In the genomic region with DNA sequence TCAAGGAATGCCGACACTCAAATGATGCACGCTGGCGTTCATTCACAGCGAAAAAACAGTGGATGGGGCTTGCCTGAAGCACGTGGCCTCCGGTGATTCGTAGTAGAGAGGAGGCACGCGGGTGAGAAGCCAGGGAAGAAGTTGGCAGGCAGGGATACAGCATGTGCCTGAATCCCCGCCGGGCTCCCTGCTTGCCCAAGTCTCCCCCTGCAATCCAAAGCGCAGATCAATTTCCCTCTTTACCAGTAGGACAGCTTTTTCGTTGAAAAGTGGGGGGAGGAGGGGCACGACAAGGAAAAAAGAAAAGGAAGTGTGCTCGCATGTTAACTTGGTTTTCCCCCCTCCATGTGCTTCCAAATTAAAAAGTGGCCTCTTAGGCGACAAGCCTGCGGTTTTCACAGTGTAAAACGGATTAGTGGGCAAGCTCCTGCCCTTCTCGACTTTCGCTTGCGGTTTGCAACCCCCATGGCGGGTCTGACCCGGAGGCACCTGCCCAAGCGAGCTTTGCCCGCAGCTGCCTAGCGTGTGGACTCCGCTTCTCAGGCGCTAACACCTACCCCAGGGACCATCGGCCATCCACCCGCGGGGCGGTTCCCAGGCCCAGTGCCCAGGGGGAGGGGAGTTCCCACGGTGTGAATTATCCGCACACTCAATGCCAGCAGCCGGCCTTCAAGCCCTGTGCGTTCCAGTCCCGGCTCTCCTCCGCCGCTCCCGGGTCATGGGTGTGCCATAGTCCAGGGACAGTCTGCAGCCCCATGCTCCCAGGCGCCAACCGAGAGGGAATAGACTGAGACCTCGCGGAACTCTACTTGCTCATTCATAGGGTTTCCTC, we compare ENCODE assay signal across 9 mouse cellular contexts. TPM values are rescaled to one million over a fixed set of nuclear protein-coding genes. Genes with fewer than 3 reads are reported as not detected.
DNase-seq lines count a peak whose midpoint lies in the region; ATAC-seq and TF ChIP-seq lines count a peak whose summit lies in the region.
"Had no signal": no experiment of that assay in that cellular context is flagged by ENCODE, and none has a peak within 500 bp of the region (broad histone marks: within the 10 kb centered on the region; RNA-seq: fewer than 3 reads in every experiment).

No protein-coding gene starts in this region.

- H3K27ac ChIP-seq in brown adipose tissue, adult 24 weeks (replicated peaks; ENCODE audit: low read depth, low read length) = no peak overlapping the region
- peak overlapping the region; percentile 35; the same call in 1 of the 2 replicates for H3K27ac ChIP-seq in forebrain, postnatal 0 days (ENCODE audit: low read depth, low read length)
- H3K27ac ChIP-seq in hindbrain, embryonic 11.5 days (ENCODE audit: low read depth, low read length) = peak overlapping the region; percentile 100
- H3K27ac ChIP-seq in limb, embryonic 15.5 days = peak overlapping the region; percentile 97
- no peak overlapping the region for H3K27ac ChIP-seq in midbrain, embryonic 16.5 days (ENCODE audit: low read length)
- H3K27ac ChIP-seq in testis, adult 2 months (ENCODE audit: control insufficient read depth, insufficient read depth, low read depth, low read length) = no peak overlapping the region

- peak; percentile 41 for TF ChIP-seq CTCF in forebrain, postnatal 0 days (IDR thresholded peaks at IDR 0.05; ENCODE audit: low read depth)
- TF ChIP-seq CTCF in testis, adult 2 months (IDR thresholded peaks at IDR 0.05; ENCODE audit: control insufficient read depth, insufficient read depth, insufficient replicate concordance, low read depth, low read length) = no peak

- H3K4me3 ChIP-seq in brown adipose tissue, adult 24 weeks (ENCODE audit: insufficient read depth, low read depth, low read length) = peak overlapping the region; percentile 87
- peak overlapping the region; percentile 60 for H3K4me3 ChIP-seq in forebrain, postnatal 0 days (ENCODE audit: low read depth, low read length)
- peak overlapping the region; percentile 70 for H3K4me3 ChIP-seq in hindbrain, embryonic 11.5 days (ENCODE audit: low read depth, low read length)
- peak overlapping the region; percentile 65 for H3K4me3 ChIP-seq in limb, embryonic 15.5 days
- peak overlapping the region; percentile 66 for H3K4me3 ChIP-seq in midbrain, embryonic 16.5 days (ENCODE audit: low read depth, low read length)
- peak overlapping the region; percentile 71 for H3K4me3 ChIP-seq in testis, adult 2 months (ENCODE audit: control insufficient read depth, low read depth, low read length)

- H3K9ac ChIP-seq in forebrain, postnatal 0 days = peak overlapping the region; percentile 46
- peak overlapping the region; percentile 99 for H3K9ac ChIP-seq in hindbrain, embryonic 11.5 days (ENCODE audit: low read depth, low read length)
- H3K9ac ChIP-seq in limb, embryonic 15.5 days = peak overlapping the region; percentile 37
- H3K9ac ChIP-seq in midbrain, embryonic 16.5 days (ENCODE audit: low read depth, low read length) = peak overlapping the region; percentile 43

- H3K4me1 ChIP-seq in brown adipose tissue, adult 24 weeks (ENCODE audit: control insufficient read depth, insufficient read depth, insufficient read length, low read length) = no peaks in the 10 kb centered on the region
- peaks cover 16% of the 10 kb centered on the region for H3K4me1 ChIP-seq in forebrain, postnatal 0 days (ENCODE audit: insufficient read depth)
- H3K4me1 ChIP-seq in hindbrain, embryonic 11.5 days (replicated peaks; ENCODE audit: control insufficient read depth, insufficient read depth, low read length) = no peaks in the 10 kb centered on the region
- peaks cover 24% of the 10 kb centered on the region for H3K4me1 ChIP-seq in limb, embryonic 15.5 days
- H3K4me1 ChIP-seq in midbrain, embryonic 16.5 days (ENCODE audit: control insufficient read depth, insufficient read depth, low read length) = peaks cover 19% of the 10 kb centered on the region
- H3K4me1 ChIP-seq in testis, adult 2 months (ENCODE audit: control insufficient read depth, insufficient read depth, low read length) = peaks cover 10% of the 10 kb centered on the region

- ATAC-seq in CD4-positive, CD25-positive, alpha-beta regulatory T cell, adult 4 months = no peak
- peak; percentile 21 for ATAC-seq in forebrain, postnatal 0 days
- peak; percentile 31 for ATAC-seq in hindbrain, embryonic 11.5 days (ENCODE audit: low FRiP score)
- 0 out of 2 replicates have a peak, but pooled peaks have one; percentile 16 for ATAC-seq in limb, embryonic 15.5 days (ENCODE audit: insufficient number of reproducible peaks, low FRiP score, low TSS enrichment, low read depth)
- peak; percentile 38 for ATAC-seq in midbrain, embryonic 16.5 days

- H3K36me3 ChIP-seq in forebrain, postnatal 0 days (ENCODE audit: insufficient read depth) = no peaks in the 10 kb centered on the region
- no peaks in the 10 kb centered on the region for H3K36me3 ChIP-seq in hindbrain, embryonic 11.5 days (ENCODE audit: control insufficient read depth, insufficient read depth, low read length)
- no peaks in the 10 kb centered on the region for H3K36me3 ChIP-seq in limb, embryonic 15.5 days
- H3K36me3 ChIP-seq in midbrain, embryonic 16.5 days (ENCODE audit: control insufficient read depth, insufficient read depth, low read length) = no peaks in the 10 kb centered on the region
- no peaks in the 10 kb centered on the region for H3K36me3 ChIP-seq in testis, adult 2 months (ENCODE audit: control insufficient read depth, insufficient read depth, low read length)

- no peaks in the 10 kb centered on the region for H3K9me3 ChIP-seq in forebrain, postnatal 0 days (ENCODE audit: low read length)
- no peaks in the 10 kb centered on the region for H3K9me3 ChIP-seq in hindbrain, embryonic 11.5 days (ENCODE audit: control insufficient read depth, low read length)
- no peaks in the 10 kb centered on the region for H3K9me3 ChIP-seq in limb, embryonic 15.5 days
- no peaks in the 10 kb centered on the region for H3K9me3 ChIP-seq in midbrain, embryonic 16.5 days (replicated peaks; ENCODE audit: control insufficient read depth, low read length, poor library complexity, severe bottlenecking)

- no peaks in the 10 kb centered on the region for H3K27me3 ChIP-seq in forebrain, postnatal 0 days (ENCODE audit: insufficient read depth, low read length)
- H3K27me3 ChIP-seq in hindbrain, embryonic 11.5 days (ENCODE audit: control insufficient read depth, insufficient read depth, low read length) = no peaks in the 10 kb centered on the region
- H3K27me3 ChIP-seq in limb, embryonic 15.5 days = no peaks in the 10 kb centered on the region
- H3K27me3 ChIP-seq in midbrain, embryonic 16.5 days (ENCODE audit: control insufficient read depth, insufficient read depth, low read depth, low read length) = no peaks in the 10 kb centered on the region
- no peaks in the 10 kb centered on the region for H3K27me3 ChIP-seq in testis, adult 2 months (ENCODE audit: control insufficient read depth, insufficient read depth, low read length)

- 2% methylated on average over 44 of the region's 44 CpGs for WGBS in forebrain, postnatal 0 days
- WGBS in hindbrain, embryonic 11.5 days = under 1% methylated on average over 44 of the region's 44 CpGs
- 1% methylated on average over 44 of the region's 44 CpGs for WGBS in limb, embryonic 15.5 days
- under 1% methylated on average over 44 of the region's 44 CpGs for WGBS in midbrain, embryonic 16.5 days

- TF ChIP-seq POLR2A in testis, adult 2 months (IDR thresholded peaks at IDR 0.05; ENCODE audit: control insufficient read depth, low read depth, low read length) = no peak

- peak overlapping the region; percentile 98 for H3K4me2 ChIP-seq in forebrain, postnatal 0 days (ENCODE audit: low read depth)
- H3K4me2 ChIP-seq in hindbrain, embryonic 11.5 days (replicated peaks; ENCODE audit: low read depth, low read length) = peak overlapping the region; percentile 80
- H3K4me2 ChIP-seq in limb, embryonic 15.5 days = peak overlapping the region; percentile 97
- peak overlapping the region; percentile 97 for H3K4me2 ChIP-seq in midbrain, embryonic 16.5 days (ENCODE audit: low read length)

- peak; percentile 42 for DNase-seq in CD4-positive, CD25-positive, alpha-beta regulatory T cell, adult 2 months (ENCODE audit: low read depth, low spot score)
- peak; percentile 81 for DNase-seq in forebrain, postnatal 0 days
- peak; percentile 78 for DNase-seq in hindbrain, embryonic 11.5 days (ENCODE audit: low spot score)

RNA-seq across cellular contexts. Expression of gene A930004D18Rik, which starts 11.2 kb away (rescaled TPM):
- 1 to 10 TPM; 2.0 to 2.1 TPM for polyA plus RNA-seq in CD4-positive, CD25-positive, alpha-beta regulatory T cell, adult 4 months (2017; shearing (Covaris generic))
- 0.87 and 1.2 TPM in 2 replicates for polyA plus RNA-seq in brown adipose tissue, adult 24 weeks (2012; ENCODE audit: insufficient read depth, insufficient read length, missing spikeins)
- 2.6 and 3.5 TPM in 2 replicates for total RNA-seq in forebrain, postnatal 0 days (2014; rRNA removed)
- 10.1 and 11.8 TPM in 2 replicates for polyA plus RNA-seq in forebrain, postnatal 0 days (2015; fragmentation: Nextera tagmentation; extraction: Ambion mirVana)
- 8.5 and 10.7 TPM in 2 replicates for polyA plus RNA-seq in hindbrain, embryonic 11.5 days (2014; fragmentation: Nextera tagmentation; extraction: Ambion mirVana)
- polyA plus RNA-seq in limb, embryonic 15.5 days (2015; fragmentation: Nextera tagmentation; extraction: Ambion mirVana) = 13.0 and 16.8 TPM in 2 replicates
- polyA plus RNA-seq in midbrain, embryonic 16.5 days (2015; fragmentation: Nextera tagmentation; extraction: Ambion mirVana) = 7.5 and 10.8 TPM in 2 replicates
- 0.07 and 0.29 TPM in 2 replicates for polyA plus RNA-seq in testis, adult 2 months (2012; rRNA removed)

RNA-seq across cellular contexts. Expression of gene Skida1, which starts 22.5 kb away (rescaled TPM):
- under 1 TPM in 1 of 2 experiments, not detected in 1; 0.74 TPM for polyA plus RNA-seq in CD4-positive, CD25-positive, alpha-beta regulatory T cell, adult 4 months (2017; shearing (Covaris generic))
- polyA plus RNA-seq in brown adipose tissue, adult 24 weeks (2012; ENCODE audit: insufficient read depth, insufficient read length, missing spikeins) = 0.25 and 0.55 TPM in 2 replicates
- 11.4 and 12.6 TPM in 2 replicates for total RNA-seq in forebrain, postnatal 0 days (2014; rRNA removed)
- 4.3 and 4.9 TPM in 2 replicates for polyA plus RNA-seq in forebrain, postnatal 0 days (2015; fragmentation: Nextera tagmentation; extraction: Ambion mirVana)
- 19.6 and 20.1 TPM in 2 replicates for polyA plus RNA-seq in hindbrain, embryonic 11.5 days (2014; fragmentation: Nextera tagmentation; extraction: Ambion mirVana)
- polyA plus RNA-seq in limb, embryonic 15.5 days (2015; fragmentation: Nextera tagmentation; extraction: Ambion mirVana) = 5.1 and 7.6 TPM in 2 replicates
- polyA plus RNA-seq in midbrain, embryonic 16.5 days (2015; fragmentation: Nextera tagmentation; extraction: Ambion mirVana) = 5.0 and 7.4 TPM in 2 replicates
- polyA plus RNA-seq in testis, adult 2 months (2012; rRNA removed) = 0.06 and 0.23 TPM in 2 replicates

RNA-seq across cellular contexts. Expression of gene Mllt10, which starts 28.7 kb away (rescaled TPM):
- polyA plus RNA-seq in CD4-positive, CD25-positive, alpha-beta regulatory T cell, adult 4 months (2017; shearing (Covaris generic)) = 10 to 100 TPM; 34.9 to 41.4 TPM
- 9.2 and 10.1 TPM in 2 replicates for polyA plus RNA-seq in brown adipose tissue, adult 24 weeks (2012; ENCODE audit: insufficient read depth, insufficient read length, missing spikeins)
- total RNA-seq in forebrain, postnatal 0 days (2014; rRNA removed) = 27.3 and 31.3 TPM in 2 replicates
- 15.9 and 27.4 TPM in 2 replicates for polyA plus RNA-seq in forebrain, postnatal 0 days (2015; fragmentation: Nextera tagmentation; extraction: Ambion mirVana)
- 48.0 and 62.2 TPM in 2 replicates for polyA plus RNA-seq in hindbrain, embryonic 11.5 days (2014; fragmentation: Nextera tagmentation; extraction: Ambion mirVana)
- 51.3 and 53.4 TPM in 2 replicates for polyA plus RNA-seq in limb, embryonic 15.5 days (2015; fragmentation: Nextera tagmentation; extraction: Ambion mirVana)
- polyA plus RNA-seq in midbrain, embryonic 16.5 days (2015; fragmentation: Nextera tagmentation; extraction: Ambion mirVana) = 43.7 and 45.8 TPM in 2 replicates
- polyA plus RNA-seq in testis, adult 2 months (2012; rRNA removed) = 155 and 165 TPM in 2 replicates

RNA-seq across cellular contexts. Expression of gene H2al2a, which starts 29.6 kb away (rescaled TPM):
- polyA plus RNA-seq in CD4-positive, CD25-positive, alpha-beta regulatory T cell, adult 4 months (2017; shearing (Covaris generic)) = not detected
- not detected in 2 replicates for polyA plus RNA-seq in brown adipose tissue, adult 24 weeks (2012; ENCODE audit: insufficient read depth, insufficient read length, missing spikeins)
- total RNA-seq in forebrain, postnatal 0 days (2014; rRNA removed) = not detected in 2 replicates
- polyA plus RNA-seq in forebrain, postnatal 0 days (2015; fragmentation: Nextera tagmentation; extraction: Ambion mirVana) = not detected in 2 replicates
- polyA plus RNA-seq in hindbrain, embryonic 11.5 days (2014; fragmentation: Nextera tagmentation; extraction: Ambion mirVana) = not detected in 2 replicates
- polyA plus RNA-seq in limb, embryonic 15.5 days (2015; fragmentation: Nextera tagmentation; extraction: Ambion mirVana) = not detected in 2 replicates
- polyA plus RNA-seq in midbrain, embryonic 16.5 days (2015; fragmentation: Nextera tagmentation; extraction: Ambion mirVana) = not detected in 2 replicates
- polyA plus RNA-seq in testis, adult 2 months (2012; rRNA removed) = 553 and 559 TPM in 2 replicates
- total RNA-seq: left cerebral cortex, postnatal 14 days had no signal

Comparison
In these comparisons a context has a peak if more than half of its experiments do, and no peak if none do; other contexts are left out.
1. H3K27ac ChIP-seq: peak in forebrain, postnatal 0 days (single experiment), hindbrain, embryonic 11.5 days (single experiment) and limb, embryonic 15.5 days (single experiment); none in brown adipose tissue, adult 24 weeks (single experiment), midbrain, embryonic 16.5 days (single experiment) and testis, adult 2 months (single experiment).
2. H3K9ac ChIP-seq: peak in every context shown above with its lines; median percentile 99 in hindbrain, embryonic 11.5 days; 46 in forebrain, postnatal 0 days; 43 in midbrain, embryonic 16.5 days; 37 in limb, embryonic 15.5 days.
3. Peak in every context shown above with its lines, with median percentiles within 50 percentile points of each other: DNase-seq, H3K4me3 ChIP-seq and H3K4me2 ChIP-seq.